Mouse (Mus musculus) hindbrain, postnatal 0 days (tissue): ENCODE measurements around the gene Tubg2. TPM values are rescaled to one million over a fixed set of nuclear protein-coding genes. Genes with fewer than 3 reads are reported as not detected.

Experiments
- ATAC-seq: fragments of 200-750 bp; cut with Nextera tagmentation; 2 replicates; pipeline ENCODE4 v1.8.0; 2017; ENCODE audit warnings: mild to moderate bottlenecking, moderate TSS enrichment, moderate library complexity
- DNase-seq: peaks from one replicate; pipeline ENCODE4 v3.0.0-alpha.2; 2015; ENCODE audit warnings: low spot score
- H3K27ac ChIP-seq: fragments of 300-500 bp; sonication (generic); 2 replicates; pipeline ENCODE4 v1.5.1; 2014; ENCODE audit warnings: mild to moderate bottlenecking
- H3K27me3 ChIP-seq: fragments of 300-500 bp; sonication (generic); 2 replicates; pipeline ENCODE4 v1.6.1; 2014; ENCODE audit warnings: low read length, mixed read lengths; ENCODE audit not compliant: insufficient read depth
- H3K36me3 ChIP-seq: fragments of 300-500 bp; sonication (generic); 2 replicates; pipeline ENCODE4 v1.6.1; 2014; ENCODE audit warnings: low read length, mixed read lengths; ENCODE audit not compliant: insufficient read depth
- H3K4me1 ChIP-seq: fragments of 300-500 bp; sonication (generic); 2 replicates; pipeline ENCODE4 v1.6.1; 2014; ENCODE audit warnings: antibody characterized with exemption, low read length, mixed read lengths; ENCODE audit not compliant: insufficient read depth
- H3K4me2 ChIP-seq: fragments of 300-500 bp; sonication (generic); 2 replicates; pipeline ENCODE4 v1.6.1; 2014; ENCODE audit warnings: low read depth, mild to moderate bottlenecking, low read length, moderate library complexity, mixed read lengths
- H3K4me3 ChIP-seq: fragments of 300-500 bp; sonication (generic); 2 replicates; pipeline ENCODE4 v1.5.1; 2014; ENCODE audit warnings: low read length
- H3K9ac ChIP-seq: fragments of 300-500 bp; sonication (generic); replicated peaks from 2 replicates; pipeline ENCODE4 v1.6.1; 2014; ENCODE audit warnings: mild to moderate bottlenecking, low read length, moderate library complexity, mixed read lengths
- H3K9me3 ChIP-seq: fragments of 300-500 bp; sonication (generic); 2 replicates; pipeline ENCODE4 v1.6.1; 2016; ENCODE audit warnings: low read length, mixed read lengths
- CTCF ChIP-seq: IDR thresholded peaks from 2 replicates; pipeline ENCODE4 v1.5.1; 2016; ENCODE audit warnings: antibody characterized with exemption, control low read depth, low read depth
- WGBS: fragments of 180-500 bp; shearing (Covaris S2); extraction: QIAGEN DNeasy Blood & Tissue Kit; methylation state at CpG from one replicate; pipeline ENCODE4 v1.1.7; 2014; 5-methylcytosine and 5-hydroxymethylcytosine counted together
- polyA plus RNA-seq: library from polyadenylated mRNA; unstranded; fragments of >200 nt; fragmentation: Nextera tagmentation; extraction: Ambion mirVana; gene quantifications from 2 replicates; pipeline ENCODE4 v1.2.1, GENCODE M21; 2015
- total RNA-seq: library from RNA; depleted of rRNA; stranded (reverse); fragments of >200 nt; gene quantifications from 2 replicates; pipeline ENCODE4 v1.2.3, GENCODE M21; 2014

Tubg2 gene
- total and polyA plus RNA-seq, 2 experiments from 2014 or later = 29.7 to 62.8 TPM

GRCm38 (mm10) chr11:101161551-101161950 is 5.8 kb downstream of the Tubg2 start:
- 91% methylated on average over 15 of the region's 15 CpGs for WGBS
- no peak overlapping the region for H3K9ac ChIP-seq
- TF ChIP-seq CTCF = no peak
- H3K9me3 ChIP-seq = no peaks in the 10 kb centered on the region
- H3K36me3 ChIP-seq = peaks cover 17% of the 10 kb centered on the region; the same call in 1 of the 2 replicates
- ATAC-seq = no peak
- no peak overlapping the region for H3K4me2 ChIP-seq
- H3K4me1 ChIP-seq = no peaks in the 10 kb centered on the region; the same call in 1 of the 2 replicates
- H3K27ac ChIP-seq = no peak overlapping the region
- H3K4me3 ChIP-seq = no peak overlapping the region
- DNase-seq = no peak
- peaks cover 16% of the 10 kb centered on the region for H3K27me3 ChIP-seq

DNA sequence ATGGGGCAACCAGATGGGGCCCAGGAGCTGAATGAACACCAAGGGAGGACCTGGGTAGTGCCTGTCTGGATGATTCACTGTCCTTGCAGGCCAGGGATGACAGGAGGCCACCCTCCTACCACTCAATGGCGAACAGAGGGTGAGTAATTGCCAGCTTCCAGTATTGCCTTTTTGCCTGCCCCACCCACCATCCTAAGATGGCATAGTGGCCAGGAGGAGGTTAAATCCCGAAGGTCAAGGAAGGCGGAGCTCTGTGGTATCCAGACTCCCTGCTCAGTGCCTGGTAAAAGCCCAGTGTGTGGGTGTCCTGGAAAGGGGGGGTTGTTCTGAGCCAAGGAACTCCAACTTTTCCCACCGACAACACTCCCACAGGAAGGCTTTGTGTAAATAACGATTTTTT is 6.6 kb downstream of the Tubg2 start:
- Histone ChIP-seq H3K36me3 (peaks cover 17% of the 10 kb centered on the region; the same call in 1 of the 2 replicates), H3K4me2 (no peak overlapping the region), H3K27ac (no peak overlapping the region; the same call in 1 of the 2 replicates), H3K9me3 (no peaks in the 10 kb centered on the region), H3K4me1 (no peaks in the 10 kb centered on the region; the same call in 1 of the 2 replicates), H3K9ac (no peak overlapping the region), H3K4me3 (no peak overlapping the region), H3K27me3 (peaks cover 19% of the 10 kb centered on the region)
- 59% methylated on average over 5 of the region's 5 CpGs for WGBS
- DNase-seq (no peak), ATAC-seq (no peak)
- TF ChIP-seq CTCF = no peak

DNA sequence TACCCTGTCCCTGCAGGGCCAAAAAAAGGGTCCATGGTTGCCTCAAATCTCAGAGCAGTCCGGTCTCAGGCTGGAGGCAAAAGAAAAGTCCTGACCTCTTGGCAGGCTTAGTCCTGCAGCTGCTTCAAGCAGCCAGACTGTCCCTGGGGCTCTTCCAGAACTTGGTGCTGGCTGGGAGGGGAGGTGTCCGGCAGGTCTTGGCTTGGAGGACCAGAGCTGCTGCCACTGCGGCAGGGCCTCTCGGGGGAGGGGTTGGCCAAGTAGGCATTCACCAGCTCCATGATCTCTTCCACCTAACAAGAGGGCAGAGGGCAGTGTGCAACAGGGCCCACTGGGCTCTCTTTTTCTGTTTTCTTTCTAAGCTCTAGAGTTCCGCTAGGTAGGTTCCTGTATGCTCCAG is 7.1 kb downstream of the Tubg2 start:
- Histone ChIP-seq H3K4me1 (no peaks in the 10 kb centered on the region; the same call in 1 of the 2 replicates), H3K27me3 (peaks cover 23% of the 10 kb centered on the region), H3K27ac (peak overlapping the region; percentile 15; the same call in 1 of the 2 replicates), H3K36me3 (peaks cover 21% of the 10 kb centered on the region; the same call in 1 of the 2 replicates), H3K4me3 (no peak overlapping the region), H3K9ac (no peak overlapping the region), H3K9me3 (no peaks in the 10 kb centered on the region), H3K4me2 (no peak overlapping the region)
- no peak for TF ChIP-seq CTCF
- ATAC-seq (peak; percentile 36; the same call in 1 of the 2 replicates), DNase-seq (peak; percentile 62)
- WGBS = 44% methylated on average over 5 of the region's 5 CpGs

DNA sequence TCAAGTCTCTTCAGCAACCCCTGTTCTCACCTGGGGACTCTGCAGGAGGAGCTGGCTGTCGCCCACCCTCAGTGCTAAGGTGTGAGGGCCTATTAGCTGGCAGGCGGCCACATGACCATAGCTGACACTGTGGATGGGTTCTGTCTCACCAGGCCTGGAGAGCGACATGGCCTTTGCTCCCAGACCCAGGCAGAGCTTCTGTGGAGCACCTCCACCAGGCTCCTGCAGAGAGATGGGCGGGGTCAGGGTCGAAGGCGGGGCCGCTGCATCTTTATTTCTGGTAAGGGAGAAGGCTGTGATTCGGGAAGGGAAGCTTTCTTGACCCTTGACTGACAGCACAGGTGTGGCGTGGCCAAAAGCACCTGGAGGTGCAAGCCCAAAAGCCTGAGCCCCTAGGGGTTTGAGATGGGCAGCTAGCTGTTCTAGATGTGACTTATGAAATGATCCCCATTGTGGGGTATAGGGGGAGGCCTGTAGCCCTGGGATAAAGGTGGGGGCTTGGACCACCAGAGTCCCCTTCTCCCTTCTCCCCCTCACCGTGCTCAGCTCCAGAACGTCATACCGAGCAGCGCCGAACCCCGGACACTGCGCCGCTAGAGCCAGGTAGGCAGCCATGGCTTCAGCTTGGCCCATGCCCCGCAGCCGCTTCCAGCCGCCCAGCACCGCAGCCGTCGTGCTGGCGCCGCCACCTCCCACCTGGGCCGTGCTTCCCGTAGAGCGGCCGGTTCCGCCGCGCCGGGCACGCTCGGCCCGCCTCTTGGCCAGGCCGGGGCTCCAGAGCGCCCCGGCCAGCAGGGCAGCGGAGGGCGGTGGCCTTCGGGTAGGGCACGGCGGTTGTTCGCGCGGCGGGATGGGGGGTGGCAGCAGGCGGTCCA is 8.0 kb downstream of the Tubg2 start:
- H3K4me2 ChIP-seq = peak overlapping the region; percentile 22; the same call in 1 of the 2 replicates
- DNase-seq (no peak), ATAC-seq (peak; percentile 21; the same call in 1 of the 2 replicates)
- H3K9me3 ChIP-seq = no peaks in the 10 kb centered on the region
- H3K27me3 ChIP-seq = peaks cover 31% of the 10 kb centered on the region
- 42% methylated on average over 44 of the region's 49 CpGs for WGBS
- H3K36me3 ChIP-seq = peaks cover 21% of the 10 kb centered on the region; the same call in 1 of the 2 replicates
- peak overlapping the region; percentile 14; the same call in 1 of the 2 replicates for H3K4me3 ChIP-seq
- H3K27ac ChIP-seq = no peak overlapping the region
- peaks cover 2% of the 10 kb centered on the region; the same call in 1 of the 2 replicates for H3K4me1 ChIP-seq
- no peak overlapping the region for H3K9ac ChIP-seq
- no peak for TF ChIP-seq CTCF

DNA sequence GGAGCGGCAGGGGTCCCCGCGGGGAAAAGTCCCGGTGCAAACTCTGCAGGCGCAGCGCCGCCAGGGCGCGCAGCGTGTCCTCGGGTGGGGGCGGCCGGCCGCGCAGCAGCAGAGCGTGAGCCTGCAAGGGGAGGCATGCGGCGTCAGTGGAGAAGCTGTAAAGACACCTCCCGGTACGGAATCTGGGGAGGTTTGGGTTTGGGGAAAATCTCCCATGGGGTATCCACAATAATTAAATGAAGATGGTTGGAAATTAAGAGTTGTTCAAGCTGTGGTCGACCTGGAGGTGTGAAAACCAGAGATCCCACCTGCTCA is 8.6 kb downstream of the Tubg2 start:
- H3K27me3 ChIP-seq = peaks cover 31% of the 10 kb centered on the region
- ATAC-seq (no peak), DNase-seq (no peak)
- no peaks in the 10 kb centered on the region for H3K9me3 ChIP-seq
- no peak for TF ChIP-seq CTCF
- H3K4me2 ChIP-seq = peak overlapping the region; percentile 22; the same call in 1 of the 2 replicates
- peaks cover 21% of the 10 kb centered on the region; the same call in 1 of the 2 replicates for H3K36me3 ChIP-seq
- peak overlapping the region; percentile 14; the same call in 1 of the 2 replicates for H3K4me3 ChIP-seq
- H3K27ac ChIP-seq = no peak overlapping the region
- no peak overlapping the region for H3K9ac ChIP-seq
- H3K4me1 ChIP-seq = peaks cover 8% of the 10 kb centered on the region; the same call in 1 of the 2 replicates
- 37% methylated on average over 21 of the region's 21 CpGs for WGBS

DNA sequence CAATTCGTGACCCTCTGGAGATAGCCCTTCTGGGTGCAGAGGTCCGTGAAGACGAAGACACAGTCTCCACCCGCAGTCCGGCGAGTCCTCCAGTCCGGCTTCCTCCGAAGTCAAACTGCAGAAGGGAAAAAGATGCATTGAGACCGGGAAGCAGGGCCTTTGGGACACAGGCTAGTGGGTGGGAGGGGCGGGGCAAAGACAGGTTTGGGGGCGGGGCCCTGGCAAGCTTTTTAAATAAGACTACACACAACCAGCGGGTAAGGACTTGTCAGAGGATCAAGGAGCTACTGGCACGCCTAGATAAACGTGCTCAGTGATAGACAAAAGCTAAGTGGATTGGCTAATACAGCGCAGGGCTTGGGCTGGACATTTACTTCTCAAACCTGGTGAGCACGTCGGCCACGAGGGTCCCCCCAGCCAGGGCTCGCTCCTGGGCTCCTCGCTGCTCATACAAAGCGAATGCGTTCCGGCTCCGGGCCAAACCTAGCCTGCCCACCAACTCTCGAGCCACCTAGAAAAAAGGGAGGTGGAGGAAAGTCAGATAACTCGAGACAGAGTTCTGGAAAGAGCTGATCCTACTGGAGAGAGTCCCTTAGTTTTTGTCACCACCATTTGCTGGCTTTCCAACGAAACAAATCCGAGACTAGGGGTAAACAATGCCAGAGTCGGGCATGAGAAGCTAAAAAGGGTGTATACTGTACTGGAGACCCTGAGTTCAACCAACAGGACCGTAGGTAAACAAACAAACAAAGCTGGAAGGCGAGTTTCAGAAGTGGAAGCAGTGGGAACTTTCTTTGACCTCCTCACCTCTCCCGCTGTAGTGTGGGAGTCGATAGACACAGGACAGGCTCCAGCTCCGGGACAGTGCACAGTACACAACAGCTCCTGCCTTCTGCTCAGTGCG is 9.2 kb downstream of the Tubg2 start:
- no peak for TF ChIP-seq CTCF
- Histone ChIP-seq H3K4me2 (no peak overlapping the region), H3K27me3 (peaks cover 31% of the 10 kb centered on the region), H3K4me1 (peaks cover 11% of the 10 kb centered on the region; the same call in 1 of the 2 replicates), H3K27ac (no peak overlapping the region), H3K36me3 (peaks cover 21% of the 10 kb centered on the region; the same call in 1 of the 2 replicates), H3K9ac (no peak overlapping the region), H3K9me3 (no peaks in the 10 kb centered on the region), H3K4me3 (no peak overlapping the region)
- DNase-seq (no peak), ATAC-seq (no peak)
- 46% methylated on average over 35 of the region's 35 CpGs for WGBS
